8 mouse cellular contexts compared by ENCODE assay signal in genomic region chr11:95223473-95223872, GRCm38 (mm10). TPM values are rescaled to one million over a fixed set of nuclear protein-coding genes. Genes with fewer than 3 reads are reported as not detected.
DNase-seq lines count a peak whose midpoint lies in the region; ATAC-seq and TF ChIP-seq lines count a peak whose summit lies in the region.

No protein-coding gene starts in this region.

- H3K36me3 ChIP-seq in heart, postnatal 0 days (replicated peaks; ENCODE audit: control insufficient read depth, insufficient read depth, low read length): no peaks in the 10 kb centered on the region

- under 1% methylated on average over 31 of the region's 31 CpGs for WGBS in heart, postnatal 0 days

- TF ChIP-seq EP300 in heart, postnatal 0 days (IDR thresholded peaks at IDR 0.05; ENCODE audit: low read depth): no peak

- no peak overlapping the region for H3K9ac ChIP-seq in heart, postnatal 0 days (replicated peaks; ENCODE audit: low read depth, low read length)

- TF ChIP-seq CTCF in heart, postnatal 0 days (IDR thresholded peaks at IDR 0.05; ENCODE audit: low read depth): no peak

- no peak overlapping the region for H3K27ac ChIP-seq in heart, postnatal 0 days (ENCODE audit: low read depth)

- H3K4me3 ChIP-seq in heart, postnatal 0 days (ENCODE audit: low read depth, low read length): peak overlapping the region; percentile 31

- no peaks in the 10 kb centered on the region for H3K9me3 ChIP-seq in heart, postnatal 0 days (replicated peaks; ENCODE audit: control insufficient read depth, low read length)

- peak; percentile 91 for DNase-seq in heart, adult 11 months
- DNase-seq in heart, adult 8-10 months (ENCODE audit: low spot score): no peak
- DNase-seq in heart, postnatal 0 days (ENCODE audit: low spot score): no peak
- DNase-seq in kidney, postnatal 25 days: peak; percentile 70 to 78
- DNase-seq in lung, postnatal 4 days: peak; percentile 52 to 77
- no peak for DNase-seq in B cell, adult 2 months

- ATAC-seq in common myeloid progenitor, adult 5-6 weeks (replicated peaks; ENCODE audit: low read depth, poor library complexity, severe bottlenecking): 0 out of 2 replicates have a peak, but pooled peaks have one; percentile 15
- ATAC-seq in heart, postnatal 0 days (ENCODE audit: insufficient read depth, low read depth): 0 out of 2 replicates have a peak, but pooled peaks have one; percentile 17
- ATAC-seq in activated CD4-positive, CD25-positive, alpha-beta regulatory T cell, adult 4 months: no peak

- H3K4me1 ChIP-seq in heart, postnatal 0 days (ENCODE audit: control insufficient read depth, insufficient read depth): peaks cover 6% of the 10 kb centered on the region; the same call in 1 of the 2 replicates

- peak overlapping the region; percentile 54 for H3K4me2 ChIP-seq in heart, postnatal 0 days (ENCODE audit: low read depth, low read length)

- H3K27me3 ChIP-seq in heart, postnatal 0 days (ENCODE audit: control insufficient read depth, insufficient read depth, low read length): peaks cover 64% of the 10 kb centered on the region

RNA-seq across cellular contexts. Expression of gene Tac4, which starts 37.9 kb away (rescaled TPM):
- total RNA-seq in heart, adult 8-10 months (2022): not detected
- not detected in 2 replicates for total RNA-seq in common myeloid progenitor, adult 5-6 weeks (2017)
- total RNA-seq in heart, postnatal 0 days (2014; rRNA removed; ENCODE audit: low replicate concordance): not detected in 2 replicates
- polyA plus RNA-seq in heart, postnatal 0 days (2015; fragmentation: Nextera tagmentation; extraction: Ambion mirVana): not detected in 2 replicates
- polyA plus RNA-seq in activated CD4-positive, CD25-positive, alpha-beta regulatory T cell, adult 4 months (2017; shearing (Covaris generic)): not detected

Comparison
In these comparisons a context has a peak if more than half of its experiments do, and no peak if none do; other contexts are left out.
1. DNase-seq: peak in heart, adult 11 months (single experiment), kidney, postnatal 25 days (2 of 2) and lung, postnatal 4 days (2 of 2); none in heart, adult 8-10 months (single experiment), heart, postnatal 0 days (single experiment) and B cell, adult 2 months (0 of 2).